Mouse (Mus musculus) R1 (cell line): ENCODE measurements at regions not wholly inside any gene's neighbourhood (a gene's known extent, or its start where the extent isn't known, plus 50 kb on each side); places are given as distances from the start of the nearest gene placed in this dataset.

Experiments used
- DNase-seq: peaks from one replicate; pipeline ENCODE4 v3.0.0-alpha.2; 2018; ENCODE audit warnings: low read depth, low spot score

DNA sequence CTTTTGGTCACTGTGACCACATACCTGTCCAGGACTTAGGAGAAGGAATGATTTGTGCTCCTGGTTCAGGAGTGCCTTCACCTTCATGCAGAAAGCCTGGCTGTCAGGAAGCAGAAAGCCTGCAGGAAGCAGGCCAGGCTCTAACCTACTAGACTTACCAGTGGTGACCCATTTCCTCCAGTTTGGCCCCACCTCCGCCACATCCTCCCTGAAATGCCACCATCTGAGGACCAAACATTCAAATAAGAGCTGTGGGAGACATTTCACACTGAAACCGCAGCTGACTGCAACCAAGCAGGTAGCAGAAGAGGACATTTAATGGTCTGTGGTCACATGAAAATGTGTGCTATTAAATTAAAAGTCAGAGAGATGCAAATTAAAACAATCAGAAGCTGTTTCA, 50.3 kb upstream of the Armc2 start:
- DNase-seq: no peak
